8 mouse cellular contexts compared by ENCODE assay signal in genomic region chr9:43238631-43239545, GRCm38 (mm10). TPM values are rescaled to one million over a fixed set of nuclear protein-coding genes. Genes with fewer than 3 reads are reported as not detected.
DNase-seq lines count a peak whose midpoint lies in the region; ATAC-seq and TF ChIP-seq lines count a peak whose summit lies in the region.

No protein-coding gene starts in this region.

- TF ChIP-seq CTCF in kidney, postnatal 0 days (IDR thresholded peaks at IDR 0.05; ENCODE audit: low read depth), result no peak
- TF ChIP-seq CTCF in midbrain, postnatal 0 days (IDR thresholded peaks at IDR 0.05), result no peak

- H3K9me3 ChIP-seq in erythroblast, embryonic 14.5 days (ENCODE audit: control insufficient read depth, low read length), result no peaks in the 10 kb centered on the region
- H3K9me3 ChIP-seq in kidney, postnatal 0 days (replicated peaks; ENCODE audit: low read length), result no peaks in the 10 kb centered on the region
- H3K9me3 ChIP-seq in midbrain, postnatal 0 days (ENCODE audit: low read length), result no peaks in the 10 kb centered on the region

- H3K27me3 ChIP-seq in erythroblast, embryonic 14.5 days (ENCODE audit: control insufficient read depth), result no peaks in the 10 kb centered on the region
- no peaks in the 10 kb centered on the region for H3K27me3 ChIP-seq in kidney, postnatal 0 days (ENCODE audit: insufficient read depth, low read length)
- H3K27me3 ChIP-seq in midbrain, postnatal 0 days (ENCODE audit: insufficient read depth, low read length), result peaks cover 21% of the 10 kb centered on the region

- H3K9ac ChIP-seq in kidney, postnatal 0 days (ENCODE audit: low read depth, low read length), result peak overlapping the region; percentile 87
- H3K9ac ChIP-seq in midbrain, postnatal 0 days (replicated peaks; ENCODE audit: low read length, poor library complexity, severe bottlenecking), result no peak overlapping the region

- H3K4me3 ChIP-seq in erythroblast, embryonic 14.5 days (replicated peaks), result peak overlapping the region; percentile 74
- peak overlapping the region; percentile 84 for H3K4me3 ChIP-seq in kidney, postnatal 0 days (replicated peaks; ENCODE audit: low read depth, low read length)
- peak overlapping the region; percentile 37 for H3K4me3 ChIP-seq in midbrain, postnatal 0 days (ENCODE audit: low read depth, low read length)

- H3K4me2 ChIP-seq in kidney, postnatal 0 days (ENCODE audit: low read length), result peak overlapping the region; percentile 85
- H3K4me2 ChIP-seq in midbrain, postnatal 0 days (ENCODE audit: low read depth, low read length, poor library complexity, severe bottlenecking), result peak overlapping the region; percentile 51

- H3K27ac ChIP-seq in kidney, postnatal 0 days, result peak overlapping the region; percentile 88
- H3K27ac ChIP-seq in midbrain, postnatal 0 days (ENCODE audit: low read depth, low read length), result no peak overlapping the region

- DNase-seq in thymus, postnatal 0 days (ENCODE audit: low spot score), result peak; percentile 11
- no peak for DNase-seq in thymus, adult 18-20 months
- DNase-seq in kidney, postnatal 0 days (ENCODE audit: low spot score), result peak; percentile 57
- no peak for DNase-seq in midbrain, postnatal 0 days (ENCODE audit: low spot score)
- DNase-seq in cerebellum, postnatal 14 days, result no peak
- DNase-seq in c-Kit-positive CD71-positive TER-119-positive erythroid progenitor cells, embryonic 14.5 days (ENCODE audit: low spot score), result no peak
- no peak for DNase-seq in gastrocnemius, adult 8-10 months (ENCODE audit: low spot score in 2 of 2)

- under 1% methylated on average over 49 of the region's 51 CpGs for WGBS in kidney, postnatal 0 days
- 1% methylated on average over 51 of the region's 51 CpGs for WGBS in midbrain, postnatal 0 days

- peaks cover 99% of the 10 kb centered on the region for H3K4me1 ChIP-seq in erythroblast, embryonic 14.5 days (ENCODE audit: control insufficient read depth)
- H3K4me1 ChIP-seq in kidney, postnatal 0 days (replicated peaks; ENCODE audit: insufficient read depth, low read length), result peaks cover 39% of the 10 kb centered on the region
- H3K4me1 ChIP-seq in midbrain, postnatal 0 days (ENCODE audit: insufficient read depth, low read length), result peaks cover 4% of the 10 kb centered on the region; the same call in 1 of the 2 replicates

- peaks cover 42% of the 10 kb centered on the region for H3K36me3 ChIP-seq in erythroblast, embryonic 14.5 days (ENCODE audit: control insufficient read depth)
- H3K36me3 ChIP-seq in kidney, postnatal 0 days (ENCODE audit: insufficient read depth, low read length), result no peaks in the 10 kb centered on the region
- no peaks in the 10 kb centered on the region for H3K36me3 ChIP-seq in midbrain, postnatal 0 days (ENCODE audit: insufficient read depth, low read length)

- no peak for ATAC-seq in kidney, postnatal 0 days (replicated peaks; ENCODE audit: low FRiP score, low read depth)
- ATAC-seq in midbrain, postnatal 0 days (ENCODE audit: low FRiP score), result no peak; the same call in 1 of the 2 replicates

RNA-seq across cellular contexts. Expression of gene Oaf, which starts 0.8 kb away (rescaled TPM):
- 11.7 and 12.6 TPM in 2 replicates for polyA plus RNA-seq in thymus, postnatal 0 days (2015; fragmentation: Nextera tagmentation; extraction: Ambion mirVana)
- 12.3 and 12.6 TPM in 2 replicates for polyA plus RNA-seq in erythroblast, embryonic 14.5 days (2012)
- polyA plus RNA-seq in kidney, postnatal 0 days (2015; fragmentation: Nextera tagmentation; extraction: Ambion mirVana), result 57.2 and 62.9 TPM in 2 replicates
- total RNA-seq in midbrain, postnatal 0 days (2014; rRNA removed), result 4.7 and 4.9 TPM in 2 replicates
- polyA plus RNA-seq in midbrain, postnatal 0 days (2015; fragmentation: Nextera tagmentation; extraction: Ambion mirVana), result 4.5 and 4.7 TPM in 2 replicates
- 1 to 10 TPM; 2.7 to 5.9 (median 4.8) TPM for total RNA-seq in gastrocnemius, adult 8-10 months (2022)

RNA-seq across cellular contexts. Expression of gene Pou2f3, which starts 28.7 kb away (rescaled TPM):
- 1.9 and 2.4 TPM in 2 replicates for polyA plus RNA-seq in thymus, postnatal 0 days (2015; fragmentation: Nextera tagmentation; extraction: Ambion mirVana)
- not detected in 2 replicates for polyA plus RNA-seq in erythroblast, embryonic 14.5 days (2012)
- polyA plus RNA-seq in kidney, postnatal 0 days (2015; fragmentation: Nextera tagmentation; extraction: Ambion mirVana), result 0.41 and 0.47 TPM in 2 replicates
- total RNA-seq in midbrain, postnatal 0 days (2014; rRNA removed), result 0.16 TPM in 1 of 2 replicates, not detected in the other
- polyA plus RNA-seq in midbrain, postnatal 0 days (2015; fragmentation: Nextera tagmentation; extraction: Ambion mirVana), result not detected in 2 replicates
- total RNA-seq in gastrocnemius, adult 8-10 months (2022), result not detected

Comparison
In these comparisons a context has a peak if more than half of its experiments do, and no peak if none do; other contexts are left out.
1. DNase-seq: peak in thymus, postnatal 0 days (single experiment) and kidney, postnatal 0 days (single experiment); none in thymus, adult 18-20 months (0 of 2), midbrain, postnatal 0 days (single experiment), cerebellum, postnatal 14 days (0 of 2), c-Kit-positive CD71-positive TER-119-positive erythroid progenitor cells, embryonic 14.5 days (single experiment) and gastrocnemius, adult 8-10 months (0 of 2).
2. Peak in every context shown above with its lines, with median percentiles within 50 percentile points of each other: H3K4me3 ChIP-seq.